Comparison of ENCODE assay signal across 9 mouse cellular contexts in genomic region chr5:88734786-88735185, GRCm38 (mm10). TPM values are rescaled to one million over a fixed set of nuclear protein-coding genes. Genes with fewer than 3 reads are reported as not detected.
DNase-seq lines count a peak whose midpoint lies in the region; ATAC-seq and TF ChIP-seq lines count a peak whose summit lies in the region.
"Had no signal": no experiment of that assay in that cellular context is flagged by ENCODE, and none has a peak within 500 bp of the region (broad histone marks: within the 10 kb centered on the region; RNA-seq: fewer than 3 reads in every experiment).

No protein-coding gene starts in this region.

- H3K27ac ChIP-seq in intestine, embryonic 16.5 days (ENCODE audit: low read length), result no peak overlapping the region
- H3K27ac ChIP-seq: neural tube, embryonic 13.5 days had no signal

- no peak for ATAC-seq in intestine, embryonic 16.5 days

- H3K36me3 ChIP-seq in intestine, embryonic 16.5 days (ENCODE audit: control insufficient read depth, insufficient read depth, low read length), result no peaks in the 10 kb centered on the region
- H3K36me3 ChIP-seq: neural tube, embryonic 13.5 days had no signal

- H3K4me3 ChIP-seq in lung, adult 2 months (replicated peaks; ENCODE audit: extremely low read depth, low read depth, low read length), result no peak overlapping the region
- H3K4me3 ChIP-seq in intestine, embryonic 16.5 days (ENCODE audit: low read length), result no peak overlapping the region
- H3K4me3 ChIP-seq: neural tube, embryonic 13.5 days had no signal

- no peaks in the 10 kb centered on the region for H3K4me1 ChIP-seq in lung, adult 2 months (ENCODE audit: control insufficient read depth, insufficient read depth, low read length)
- H3K4me1 ChIP-seq in intestine, embryonic 16.5 days (ENCODE audit: control insufficient read depth, insufficient read depth, low read length), result no peaks in the 10 kb centered on the region
- H3K4me1 ChIP-seq: neural tube, embryonic 13.5 days had no signal

- H3K27me3 ChIP-seq in intestine, embryonic 16.5 days (replicated peaks; ENCODE audit: control insufficient read depth, insufficient read depth, low read length), result no peaks in the 10 kb centered on the region
- H3K27me3 ChIP-seq: neural tube, embryonic 13.5 days had no signal

- WGBS in lung, adult 2 months, result 89% methylated on average over 2 of the region's 2 CpGs
- 96% methylated on average over 2 of the region's 2 CpGs for WGBS in intestine, embryonic 16.5 days

- no peak overlapping the region for H3K9ac ChIP-seq in intestine, embryonic 16.5 days (ENCODE audit: low read depth, low read length)
- H3K9ac ChIP-seq: neural tube, embryonic 13.5 days had no signal

- TF ChIP-seq POLR2A in lung, adult 2 months (IDR thresholded peaks at IDR 0.05; ENCODE audit: borderline replicate concordance, extremely low read depth, low read depth, low read length), result no peak

- 0 out of 2 replicates have a peak, but pooled peaks have one; percentile 14 for TF ChIP-seq CTCF in lung, adult 2 months (IDR thresholded peaks at IDR 0.05; ENCODE audit: insufficient read depth, low read length)

- H3K9me3 ChIP-seq in intestine, embryonic 16.5 days (ENCODE audit: control insufficient read depth, low read length), result no peaks in the 10 kb centered on the region
- H3K9me3 ChIP-seq: neural tube, embryonic 13.5 days had no signal

- H3K4me2 ChIP-seq in intestine, embryonic 16.5 days (ENCODE audit: low read depth, low read length), result no peak overlapping the region
- H3K4me2 ChIP-seq: neural tube, embryonic 13.5 days had no signal

- DNase-seq in kidney, postnatal 14 days, result peak; percentile 10
- no peak for DNase-seq in kidney, adult 18-20 months
- DNase-seq in T-cell, adult 2 months (ENCODE audit: low spot score), result peak; percentile 31
- no peak for DNase-seq in lung, adult 2 months
- DNase-seq in thymus, postnatal 10 days (ENCODE audit: low spot score in 2 of 2), result peak; percentile 10 to 61
- DNase-seq in embryo, embryonic 11 days, result no peak
- no peak for DNase-seq in frontal cortex, adult 2 months (ENCODE audit: extremely low spot score in 1 of 2, low spot score in 1 of 2)

RNA-seq across cellular contexts. Expression of gene Mob1b, which starts 14.1 kb away (rescaled TPM):
- 3.2 and 7.1 TPM in 2 replicates for polyA plus RNA-seq in lung, adult 2 months (2012; rRNA removed)
- polyA plus RNA-seq in intestine, embryonic 16.5 days (2015; fragmentation: Nextera tagmentation; extraction: Ambion mirVana), result 8.7 and 10.3 TPM in 2 replicates
- polyA plus RNA-seq in frontal cortex, adult 2 months (2012; rRNA removed), result 12.4 and 13.2 TPM in 2 replicates

RNA-seq across cellular contexts. Expression of gene Dck, which starts 30.0 kb away (rescaled TPM):
- 2.1 and 3.3 TPM in 2 replicates for polyA plus RNA-seq in lung, adult 2 months (2012; rRNA removed)
- polyA plus RNA-seq in intestine, embryonic 16.5 days (2015; fragmentation: Nextera tagmentation; extraction: Ambion mirVana), result 29.6 and 32.7 TPM in 2 replicates
- 16.0 and 17.1 TPM in 2 replicates for polyA plus RNA-seq in frontal cortex, adult 2 months (2012; rRNA removed)

RNA-seq across cellular contexts. Expression of gene Grsf1, which starts 58.8 kb away (rescaled TPM):
- polyA plus RNA-seq in lung, adult 2 months (2012; rRNA removed), result 20.1 and 23.5 TPM in 2 replicates
- polyA plus RNA-seq in intestine, embryonic 16.5 days (2015; fragmentation: Nextera tagmentation; extraction: Ambion mirVana), result 11.7 and 23.9 TPM in 2 replicates
- polyA plus RNA-seq in frontal cortex, adult 2 months (2012; rRNA removed), result 80.3 and 82.5 TPM in 2 replicates

Comparison
In these comparisons a context has a peak if more than half of its experiments do, and no peak if none do; other contexts are left out.
1. DNase-seq: peak in kidney, postnatal 14 days (single experiment), T-cell, adult 2 months (single experiment) and thymus, postnatal 10 days (2 of 2); none in kidney, adult 18-20 months (single experiment), lung, adult 2 months (single experiment), embryo, embryonic 11 days (single experiment) and frontal cortex, adult 2 months (0 of 2).